Mouse (Mus musculus): Measurements from ENCODE around the gene Coro1c. TPM values are rescaled to one million over a fixed set of nuclear protein-coding genes. Genes with fewer than 3 reads are reported as not detected.

Gene Coro1c
- polyA plus RNA-seq, 1 experiment from 2014 or later: 108 TPM

GRCm38 (mm10) chr5:113950133-113950532, 41.6 kb upstream of the Coro1c start:
- H3K4me1 ChIP-seq (ENCODE audit: control insufficient read depth, insufficient read depth, low read length): no peaks in the 10 kb centered on the region
- H3K27ac ChIP-seq (ENCODE audit: low read depth, low read length): no peak overlapping the region
- H3K4me3 ChIP-seq (ENCODE audit: low read length): no peak overlapping the region
- H3K36me3 ChIP-seq (ENCODE audit: control insufficient read depth, insufficient read depth, low read length): peaks cover 63% of the 10 kb centered on the region
- 93% methylated on average over 17 of the region's 17 CpGs for WGBS
- no peaks in the 10 kb centered on the region for H3K27me3 ChIP-seq (ENCODE audit: control insufficient read depth, insufficient read depth, low read length)
- ATAC-seq (ENCODE audit: low FRiP score, low TSS enrichment): no peak
- H3K9me3 ChIP-seq (ENCODE audit: control insufficient read depth, low read length): 0 out of 2 replicates have a peak, but pooled peaks cover 2% of the 10 kb centered on the region
- H3K4me2 ChIP-seq (replicated peaks; ENCODE audit: low read depth, low read length): no peak overlapping the region
- no peak overlapping the region for H3K9ac ChIP-seq (ENCODE audit: low read depth, low read length)

GRCm38 (mm10) chr5:113947280-113947679, 38.7 kb upstream of the Coro1c start:
- no peak overlapping the region for H3K4me3 ChIP-seq (ENCODE audit: low read length)
- H3K27ac ChIP-seq (ENCODE audit: low read depth, low read length): no peak overlapping the region
- no peaks in the 10 kb centered on the region for H3K4me1 ChIP-seq (ENCODE audit: control insufficient read depth, insufficient read depth, low read length)
- 0 out of 2 replicates have a peak, but pooled peaks cover 2% of the 10 kb centered on the region for H3K9me3 ChIP-seq (ENCODE audit: control insufficient read depth, low read length)
- ATAC-seq (ENCODE audit: low FRiP score, low TSS enrichment): no peak
- H3K27me3 ChIP-seq (ENCODE audit: control insufficient read depth, insufficient read depth, low read length): no peaks in the 10 kb centered on the region
- H3K4me2 ChIP-seq (replicated peaks; ENCODE audit: low read depth, low read length): no peak overlapping the region
- peaks cover 78% of the 10 kb centered on the region for H3K36me3 ChIP-seq (ENCODE audit: control insufficient read depth, insufficient read depth, low read length)
- H3K9ac ChIP-seq (ENCODE audit: low read depth, low read length): no peak overlapping the region
- WGBS: 72% methylated on average over 2 of the region's 2 CpGs

GRCm38 (mm10) chr5:113945126-113945525, 36.6 kb upstream of the Coro1c start:
- ATAC-seq (ENCODE audit: low FRiP score, low TSS enrichment): no peak
- H3K36me3 ChIP-seq (ENCODE audit: control insufficient read depth, insufficient read depth, low read length): peaks cover 81% of the 10 kb centered on the region
- H3K4me2 ChIP-seq (replicated peaks; ENCODE audit: low read depth, low read length): no peak overlapping the region
- H3K4me1 ChIP-seq (ENCODE audit: control insufficient read depth, insufficient read depth, low read length): no peaks in the 10 kb centered on the region
- WGBS: 90% methylated on average over 6 of the region's 6 CpGs
- no peak overlapping the region for H3K27ac ChIP-seq (ENCODE audit: low read depth, low read length)
- no peak overlapping the region for H3K4me3 ChIP-seq (ENCODE audit: low read length)
- H3K9ac ChIP-seq (ENCODE audit: low read depth, low read length): no peak overlapping the region
- 0 out of 2 replicates have a peak, but pooled peaks cover 2% of the 10 kb centered on the region for H3K9me3 ChIP-seq (ENCODE audit: control insufficient read depth, low read length)
- H3K27me3 ChIP-seq (ENCODE audit: control insufficient read depth, insufficient read depth, low read length): no peaks in the 10 kb centered on the region

GRCm38 (mm10) chr5:113943328-113943727, 34.8 kb upstream of the Coro1c start:
- Histone ChIP-seq H3K27me3 (ENCODE audit: control insufficient read depth, insufficient read depth, low read length) (no peaks in the 10 kb centered on the region), H3K4me1 (ENCODE audit: control insufficient read depth, insufficient read depth, low read length) (no peaks in the 10 kb centered on the region), H3K36me3 (ENCODE audit: control insufficient read depth, insufficient read depth, low read length) (peaks cover 70% of the 10 kb centered on the region), H3K4me3 (ENCODE audit: low read length) (no peak overlapping the region), H3K9ac (ENCODE audit: low read depth, low read length) (no peak overlapping the region), H3K27ac (ENCODE audit: low read depth, low read length) (no peak overlapping the region), H3K9me3 (ENCODE audit: control insufficient read depth, low read length) (0 out of 2 replicates have a peak, but pooled peaks cover 2% of the 10 kb centered on the region), H3K4me2 (replicated peaks; ENCODE audit: low read depth, low read length) (no peak overlapping the region)
- ATAC-seq (ENCODE audit: low FRiP score, low TSS enrichment): no peak
- 84% methylated on average over 12 of the region's 12 CpGs for WGBS

DNA sequence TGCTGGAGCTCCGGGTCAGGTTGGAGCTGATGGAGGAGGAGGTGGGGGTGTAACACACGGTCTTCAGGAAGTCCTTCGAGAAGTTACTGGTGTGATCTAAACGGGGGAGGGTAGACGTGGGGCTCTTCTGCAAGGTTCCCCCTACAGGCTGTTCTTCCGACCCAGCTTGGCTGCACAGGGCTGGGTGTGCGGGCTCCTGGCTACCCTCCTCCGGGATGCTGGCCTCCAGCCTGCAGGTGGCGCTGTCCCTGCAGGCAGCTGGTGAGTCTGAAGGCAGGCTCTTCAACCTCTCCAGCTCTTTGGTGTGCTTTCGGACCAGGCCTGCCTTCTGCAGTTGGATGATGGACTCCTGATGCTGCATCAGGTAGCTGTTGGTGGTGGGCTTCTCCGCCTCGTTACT, 34.0 kb upstream of the Coro1c start:
- WGBS: 88% methylated on average over 12 of the region's 12 CpGs
- Histone ChIP-seq H3K4me2 (replicated peaks; ENCODE audit: low read depth, low read length) (no peak overlapping the region), H3K9me3 (ENCODE audit: control insufficient read depth, low read length) (0 out of 2 replicates have a peak, but pooled peaks cover 2% of the 10 kb centered on the region), H3K27ac (ENCODE audit: low read depth, low read length) (no peak overlapping the region), H3K9ac (ENCODE audit: low read depth, low read length) (no peak overlapping the region), H3K4me1 (ENCODE audit: control insufficient read depth, insufficient read depth, low read length) (no peaks in the 10 kb centered on the region), H3K4me3 (ENCODE audit: low read length) (no peak overlapping the region), H3K36me3 (ENCODE audit: control insufficient read depth, insufficient read depth, low read length) (peaks cover 74% of the 10 kb centered on the region), H3K27me3 (ENCODE audit: control insufficient read depth, insufficient read depth, low read length) (no peaks in the 10 kb centered on the region)
- no peak for ATAC-seq (ENCODE audit: low FRiP score, low TSS enrichment)

- no peaks in the 10 kb centered on the region for H3K27me3 ChIP-seq (ENCODE audit: control insufficient read depth, insufficient read depth, low read length)
- H3K9ac ChIP-seq (ENCODE audit: low read depth, low read length): no peak overlapping the region
- H3K4me1 ChIP-seq (ENCODE audit: control insufficient read depth, insufficient read depth, low read length): no peaks in the 10 kb centered on the region
- peaks cover 48% of the 10 kb centered on the region for H3K36me3 ChIP-seq (ENCODE audit: control insufficient read depth, insufficient read depth, low read length)
- no peak for ATAC-seq (ENCODE audit: low FRiP score, low TSS enrichment)
- no peaks in the 10 kb centered on the region for H3K9me3 ChIP-seq (ENCODE audit: control insufficient read depth, low read length)
- 59% methylated on average over 12 of the region's 12 CpGs for WGBS
- no peak overlapping the region for H3K27ac ChIP-seq (ENCODE audit: low read depth, low read length)
- H3K4me3 ChIP-seq (ENCODE audit: low read length): no peak overlapping the region
- no peak overlapping the region for H3K4me2 ChIP-seq (replicated peaks; ENCODE audit: low read depth, low read length)
Measured at GRCm38 (mm10) chr5:113939263-113939900, 30.8 kb upstream of the Coro1c start.

DNA sequence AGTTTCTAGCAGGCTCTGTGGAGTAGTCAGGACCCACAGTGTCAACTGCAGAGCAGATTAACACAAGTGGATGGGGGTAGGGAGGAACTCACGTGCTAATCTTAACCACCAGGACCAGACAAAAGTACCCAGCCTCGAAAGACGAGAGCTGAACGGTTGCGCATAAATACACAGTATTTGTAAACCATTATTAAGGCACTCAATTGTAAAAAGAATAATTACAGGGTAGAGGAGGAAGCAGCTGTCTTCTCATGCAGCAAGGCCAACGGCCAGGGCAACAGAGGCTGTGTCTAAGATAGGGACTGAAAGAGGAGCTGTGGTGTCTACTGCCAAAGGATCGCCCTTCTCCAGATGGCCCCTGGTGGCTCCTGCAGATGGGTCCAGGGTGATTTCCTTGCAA, 29.1 kb upstream of the Coro1c start:
- H3K27me3 ChIP-seq (ENCODE audit: control insufficient read depth, insufficient read depth, low read length): no peaks in the 10 kb centered on the region
- no peak for ATAC-seq (ENCODE audit: low FRiP score, low TSS enrichment)
- 71% methylated on average over 7 of the region's 7 CpGs for WGBS
- no peak overlapping the region for H3K4me2 ChIP-seq (replicated peaks; ENCODE audit: low read depth, low read length)
- H3K4me3 ChIP-seq (ENCODE audit: low read length): no peak overlapping the region
- 0 out of 2 replicates have a peak, but pooled peaks cover 3% of the 10 kb centered on the region for H3K4me1 ChIP-seq (ENCODE audit: control insufficient read depth, insufficient read depth, low read length)
- H3K27ac ChIP-seq (ENCODE audit: low read depth, low read length): no peak overlapping the region
- H3K36me3 ChIP-seq (ENCODE audit: control insufficient read depth, insufficient read depth, low read length): peaks cover 34% of the 10 kb centered on the region
- H3K9me3 ChIP-seq (ENCODE audit: control insufficient read depth, low read length): no peaks in the 10 kb centered on the region
- no peak overlapping the region for H3K9ac ChIP-seq (ENCODE audit: low read depth, low read length)

- no peak overlapping the region for H3K4me3 ChIP-seq (ENCODE audit: low read length)
Measured at GRCm38 (mm10) chr5:113933889-113934288, 25.3 kb upstream of the Coro1c start.

GRCm38 (mm10) chr5:113933480-113933879, 24.9 kb upstream of the Coro1c start:
- Histone ChIP-seq H3K4me2 (replicated peaks; ENCODE audit: low read depth, low read length) (no peak overlapping the region), H3K27ac (ENCODE audit: low read depth, low read length) (no peak overlapping the region), H3K27me3 (ENCODE audit: control insufficient read depth, insufficient read depth, low read length) (no peaks in the 10 kb centered on the region), H3K4me3 (ENCODE audit: low read length) (no peak overlapping the region), H3K9me3 (ENCODE audit: control insufficient read depth, low read length) (no peaks in the 10 kb centered on the region), H3K36me3 (ENCODE audit: control insufficient read depth, insufficient read depth, low read length) (0 out of 2 replicates have a peak, but pooled peaks cover 5% of the 10 kb centered on the region), H3K9ac (ENCODE audit: low read depth, low read length) (no peak overlapping the region), H3K4me1 (ENCODE audit: control insufficient read depth, insufficient read depth, low read length) (peaks cover 11% of the 10 kb centered on the region)
- ATAC-seq (ENCODE audit: low FRiP score, low TSS enrichment): no peak
- WGBS: 82% methylated on average over 4 of the region's 4 CpGs

More at GRCm38 (mm10) chr5:113933889-113934288, 25.3 kb upstream of the Coro1c start:
- no peak for ATAC-seq (ENCODE audit: low FRiP score, low TSS enrichment)
- WGBS: 64% methylated on average over 6 of the region's 6 CpGs
- peaks cover 11% of the 10 kb centered on the region for H3K4me1 ChIP-seq (ENCODE audit: control insufficient read depth, insufficient read depth, low read length)
- no peak overlapping the region for H3K9ac ChIP-seq (ENCODE audit: low read depth, low read length)
- H3K4me2 ChIP-seq (replicated peaks; ENCODE audit: low read depth, low read length): no peak overlapping the region
- no peaks in the 10 kb centered on the region for H3K9me3 ChIP-seq (ENCODE audit: control insufficient read depth, low read length)
- 0 out of 2 replicates have a peak, but pooled peaks cover 7% of the 10 kb centered on the region for H3K36me3 ChIP-seq (ENCODE audit: control insufficient read depth, insufficient read depth, low read length)
- H3K27ac ChIP-seq (ENCODE audit: low read depth, low read length): no peak overlapping the region
- no peaks in the 10 kb centered on the region for H3K27me3 ChIP-seq (ENCODE audit: control insufficient read depth, insufficient read depth, low read length)

All from kidney, embryonic 14.5 days (tissue).